ENCODE assay signal across 22 mouse cellular contexts in genomic region chr14:103102246-103102645, GRCm38 (mm10). TPM values are rescaled to one million over a fixed set of nuclear protein-coding genes. Genes with fewer than 3 reads are reported as not detected.
DNase-seq lines count a peak whose midpoint lies in the region; ATAC-seq lines count a peak whose summit lies in the region.
"Had no signal": no experiment of that assay in that cellular context is flagged by ENCODE, and none has a peak within 500 bp of the region (broad histone marks: within the 10 kb centered on the region; RNA-seq: fewer than 3 reads in every experiment).

No protein-coding gene starts in this region.

- no peak overlapping the region for H3K9ac ChIP-seq in kidney, embryonic 15.5 days
- H3K9ac ChIP-seq: hindbrain, embryonic 15.5 days; limb, embryonic 15.5 days; midbrain, embryonic 12.5 days had no signal

- no peaks in the 10 kb centered on the region for H3K27me3 ChIP-seq in kidney, embryonic 15.5 days
- H3K27me3 ChIP-seq: hindbrain, embryonic 15.5 days; limb, embryonic 15.5 days; midbrain, embryonic 12.5 days had no signal

- 0 out of 2 replicates have a peak, but pooled peaks have one; percentile 9 for ATAC-seq in kidney, embryonic 15.5 days (replicated peaks; ENCODE audit: low FRiP score)
- ATAC-seq: forebrain, embryonic 16.5 days had no signal

- no peaks in the 10 kb centered on the region for H3K36me3 ChIP-seq in kidney, embryonic 15.5 days
- H3K36me3 ChIP-seq: heart, embryonic 10.5 days; hindbrain, embryonic 15.5 days; limb, embryonic 15.5 days; midbrain, embryonic 12.5 days had no signal

- WGBS in kidney, embryonic 15.5 days, result 55% methylated on average over 6 of the region's 6 CpGs

- H3K4me3 ChIP-seq in kidney, embryonic 15.5 days (replicated peaks), result no peak overlapping the region
- H3K4me3 ChIP-seq: heart, embryonic 10.5 days; hindbrain, embryonic 15.5 days; left cerebral cortex, adult 2 months; limb, embryonic 15.5 days; midbrain, embryonic 12.5 days; myocyte had no signal

- H3K9me3 ChIP-seq in kidney, embryonic 15.5 days (replicated peaks), result no peaks in the 10 kb centered on the region
- H3K9me3 ChIP-seq: heart, embryonic 10.5 days; hindbrain, embryonic 15.5 days; limb, embryonic 15.5 days; midbrain, embryonic 12.5 days had no signal

- no peak overlapping the region for H3K4me2 ChIP-seq in kidney, embryonic 15.5 days
- H3K4me2 ChIP-seq: hindbrain, embryonic 15.5 days; limb, embryonic 15.5 days; midbrain, embryonic 12.5 days had no signal

- intact Hi-C loops in left cerebral cortex, postnatal 36 days (cut with DNase I), result no loop called here

- H3K4me1 ChIP-seq in kidney, embryonic 15.5 days, result peaks cover 10% of the 10 kb centered on the region

- peak; percentile 73 for DNase-seq in heart, adult 11 months
- DNase-seq in heart, adult 9 months (ENCODE audit: low spot score in 2 of 2), result no peak
- peak; percentile 48 for DNase-seq in R1 (ENCODE audit: low read depth, low spot score)
- DNase-seq in retina, postnatal 1 day, result peak; percentile 53
- no peak for DNase-seq in testis, postnatal 10 days (ENCODE audit: low spot score)
- no peak for DNase-seq in left cerebral cortex, postnatal 36 days (ENCODE audit: low spot score in 2 of 2)
- DNase-seq in embryo, embryonic 9.5 days (ENCODE audit: extremely low spot score), result no peak
- DNase-seq: cerebellum, postnatal 10 days; gastrocnemius, postnatal 10 days; heart, postnatal 14 days had no signal

- H3K27ac ChIP-seq in kidney, embryonic 15.5 days, result peak overlapping the region; percentile 18; the same call in 1 of the 2 replicates
- H3K27ac ChIP-seq: heart, embryonic 10.5 days; hindbrain, embryonic 15.5 days; left cerebral cortex, adult 2 months; limb, embryonic 15.5 days; midbrain, embryonic 12.5 days had no signal

RNA-seq across cellular contexts. Expression of gene Fbxl3, which starts 2.9 kb away (rescaled TPM):
- 22.8 and 23.9 TPM in 2 replicates for polyA plus RNA-seq in kidney, embryonic 15.5 days (2015; fragmentation: Nextera tagmentation; extraction: Ambion mirVana)
- 10 to 100 TPM; 83.0 to 99.0 TPM for total RNA-seq in left cerebral cortex, postnatal 36 days (2021)

RNA-seq across cellular contexts. Expression of gene Cln5, which starts 32.2 kb away (rescaled TPM):
- polyA plus RNA-seq in kidney, embryonic 15.5 days (2015; fragmentation: Nextera tagmentation; extraction: Ambion mirVana), result 33.9 and 34.6 TPM in 2 replicates
- 1 to 10 TPM; 8.6 TPM for total RNA-seq in left cerebral cortex, postnatal 36 days (2021)

RNA-seq across cellular contexts. Expression of gene Acod1, which starts 55.5 kb away (rescaled TPM):
- not detected in 2 replicates for polyA plus RNA-seq in kidney, embryonic 15.5 days (2015; fragmentation: Nextera tagmentation; extraction: Ambion mirVana)
- not detected for total RNA-seq in left cerebral cortex, postnatal 36 days (2021)
- total RNA-seq: adrenal gland, postnatal 4 days; gastrocnemius, postnatal 10 days; layer of hippocampus, adult 8-10 months; left cerebral cortex, adult 2 months had no signal
- polyA plus RNA-seq: forebrain, embryonic 16.5 days; hindbrain, embryonic 15.5 days; limb, embryonic 15.5 days; lung, embryonic 16.5 days; midbrain, embryonic 12.5 days; myocyte; testis, adult 2 months had no signal

Comparison
In these comparisons a context has a peak if more than half of its experiments do, and no peak if none do; other contexts are left out.
1. DNase-seq: peak in heart, adult 11 months (single experiment), R1 (single experiment) and retina, postnatal 1 day (single experiment); none in heart, adult 9 months (0 of 2), testis, postnatal 10 days (single experiment), left cerebral cortex, postnatal 36 days (0 of 2) and embryo, embryonic 9.5 days (single experiment).